Mouse (Mus musculus) kidney, embryonic 14.5 days (tissue): ENCODE measurements around the gene Morn5. TPM values are rescaled to one million over a fixed set of nuclear protein-coding genes. Genes with fewer than 3 reads are reported as not detected.

Experiments used
- ATAC-seq: fragments of 200-750 bp; cut with Nextera tagmentation; 2 replicates; pipeline ENCODE4 v1.8.0; 2017; ENCODE audit warnings: moderate number of reproducible peaks, mild to moderate bottlenecking, moderate TSS enrichment, moderate library complexity; ENCODE audit not compliant: low FRiP score, low TSS enrichment
- H3K27ac ChIP-seq: fragments of 300-500 bp; sonication (generic); 2 replicates; pipeline ENCODE4 v1.5.1; 2014; ENCODE audit warnings: low read depth, mild to moderate bottlenecking, low read length, moderate library complexity, mixed read lengths
- H3K27me3 ChIP-seq: fragments of 300-500 bp; sonication (generic); 2 replicates; pipeline ENCODE4 v1.6.1; 2014; ENCODE audit warnings: mild to moderate bottlenecking, low read length; ENCODE audit not compliant: control insufficient read depth, insufficient read depth
- H3K36me3 ChIP-seq: fragments of 300-500 bp; sonication (generic); 2 replicates; pipeline ENCODE4 v1.6.1; 2014; ENCODE audit warnings: low read length, mixed read lengths; ENCODE audit not compliant: control insufficient read depth, insufficient read depth
- H3K4me1 ChIP-seq: fragments of 300-500 bp; sonication (generic); 2 replicates; pipeline ENCODE4 v1.6.1; 2014; ENCODE audit warnings: low read length, mixed read lengths; ENCODE audit not compliant: control insufficient read depth, insufficient read depth
- H3K4me2 ChIP-seq: fragments of 300-500 bp; sonication (generic); replicated peaks from 2 replicates; pipeline ENCODE4 v1.6.1; 2014; ENCODE audit warnings: low read depth, mild to moderate bottlenecking, low read length
- H3K4me3 ChIP-seq: fragments of 300-500 bp; sonication (generic); 2 replicates; pipeline ENCODE4 v1.5.1; 2014; ENCODE audit warnings: mild to moderate bottlenecking, low read length
- H3K9ac ChIP-seq: fragments of 300-500 bp; sonication (generic); 2 replicates; pipeline ENCODE4 v1.6.1; 2014; ENCODE audit warnings: low read depth, mild to moderate bottlenecking, low read length, moderate library complexity
- H3K9me3 ChIP-seq: fragments of 300-500 bp; sonication (generic); 2 replicates; pipeline ENCODE4 v1.6.1; 2016; ENCODE audit warnings: low read length; ENCODE audit not compliant: control insufficient read depth
- WGBS: fragments of 180-500 bp; shearing (Covaris S2); extraction: QIAGEN DNeasy Blood & Tissue Kit; methylation state at CpG from one replicate; pipeline ENCODE4 v1.1.7; 2014; 5-methylcytosine and 5-hydroxymethylcytosine counted together
- polyA plus RNA-seq: library from polyadenylated mRNA; unstranded; fragments of >200 nt; fragmentation: Nextera tagmentation; extraction: Ambion mirVana; gene quantifications from 2 replicates; pipeline ENCODE4 v1.2.1, GENCODE M21; 2014

The Morn5 gene
- 0.87 TPM in 1 of 2 replicates, not detected in the other for polyA plus RNA-seq

GRCm38 (mm10) chr2:36048748-36049566 is at the start of gene Morn5, which contains the start of gene Ndufa8:
Gene Morn5, plus strand, starts transcription at chr2:36049458.
Gene Ndufa8, minus strand, starts transcription at chr2:36049406.
- Histone ChIP-seq H3K9me3 (no peaks in the 10 kb centered on the region), H3K27me3 (no peaks in the 10 kb centered on the region), H3K9ac (peak within 1 kb of the TSS; percentile 85), H3K36me3 (peaks cover 6% of the 10 kb centered on the region), H3K4me3 (peak within 1 kb of the TSS; percentile 89), H3K27ac (peak within 1 kb of the TSS; percentile 24; the same call in 1 of the 2 replicates), H3K4me2 (peak within 1 kb of the TSS; percentile 74), H3K4me1 (peaks cover 8% of the 10 kb centered on the region)
- WGBS, result under 1% methylated on average over 44 of the region's 44 CpGs
- peak; percentile 98 for ATAC-seq

GRCm38 (mm10) chr2:36000390-36000789 is 48.9 kb upstream of the Morn5 start:
- ATAC-seq, result no peak
- H3K4me3 ChIP-seq, result no peak overlapping the region
- no peaks in the 10 kb centered on the region for H3K9me3 ChIP-seq
- H3K36me3 ChIP-seq, result no peaks in the 10 kb centered on the region
- no peak overlapping the region for H3K27ac ChIP-seq
- H3K4me1 ChIP-seq, result no peaks in the 10 kb centered on the region
- no peak overlapping the region for H3K4me2 ChIP-seq
- 68% methylated on average over 1 of the region's 1 CpGs for WGBS
- no peaks in the 10 kb centered on the region for H3K27me3 ChIP-seq
- H3K9ac ChIP-seq, result no peak overlapping the region

- H3K27ac ChIP-seq, result no peak overlapping the region
- no peaks in the 10 kb centered on the region for H3K9me3 ChIP-seq
- no peaks in the 10 kb centered on the region for H3K4me1 ChIP-seq
- no peaks in the 10 kb centered on the region for H3K27me3 ChIP-seq
- no peak for ATAC-seq
- H3K9ac ChIP-seq, result no peak overlapping the region
- no peak overlapping the region for H3K4me3 ChIP-seq
- 41% methylated on average over 6 of the region's 6 CpGs for WGBS
- H3K4me2 ChIP-seq, result no peak overlapping the region
- no peaks in the 10 kb centered on the region for H3K36me3 ChIP-seq
Measured at GRCm38 (mm10) chr2:36002188-36002587, 47.1 kb upstream of the Morn5 start.

- 20% methylated on average over 1 of the region's 1 CpGs for WGBS
- no peak overlapping the region for H3K9ac ChIP-seq
Measured at GRCm38 (mm10) chr2:36008071-36008470, 41.2 kb upstream of the Morn5 start.

GRCm38 (mm10) chr2:36009386-36009785 is 39.9 kb upstream of the Morn5 start:
- H3K9me3 ChIP-seq, result no peaks in the 10 kb centered on the region
- H3K36me3 ChIP-seq, result no peaks in the 10 kb centered on the region
- H3K27me3 ChIP-seq, result peaks cover 16% of the 10 kb centered on the region
- no peak overlapping the region for H3K4me2 ChIP-seq
- 0 out of 2 replicates have a peak, but pooled peaks cover 5% of the 10 kb centered on the region for H3K4me1 ChIP-seq
- ATAC-seq, result no peak
- WGBS, result 24% methylated on average over 4 of the region's 4 CpGs
- no peak overlapping the region for H3K27ac ChIP-seq
- H3K4me3 ChIP-seq, result no peak overlapping the region
- H3K9ac ChIP-seq, result no peak overlapping the region

More at GRCm38 (mm10) chr2:36008071-36008470, 41.2 kb upstream of the Morn5 start:
- H3K4me1 ChIP-seq, result 0 out of 2 replicates have a peak, but pooled peaks cover 5% of the 10 kb centered on the region
- no peak overlapping the region for H3K4me2 ChIP-seq
- no peak for ATAC-seq
- no peak overlapping the region for H3K27ac ChIP-seq
- peaks cover 16% of the 10 kb centered on the region for H3K27me3 ChIP-seq
- H3K4me3 ChIP-seq, result no peak overlapping the region
- no peaks in the 10 kb centered on the region for H3K9me3 ChIP-seq
- no peaks in the 10 kb centered on the region for H3K36me3 ChIP-seq

GRCm38 (mm10) chr2:36010579-36010978 is 38.7 kb upstream of the Morn5 start:
- Histone ChIP-seq H3K9ac (no peak overlapping the region), H3K4me3 (no peak overlapping the region), H3K36me3 (no peaks in the 10 kb centered on the region), H3K9me3 (no peaks in the 10 kb centered on the region), H3K4me2 (no peak overlapping the region), H3K27ac (no peak overlapping the region), H3K27me3 (peaks cover 16% of the 10 kb centered on the region), H3K4me1 (0 out of 2 replicates have a peak, but pooled peaks cover 5% of the 10 kb centered on the region)
- ATAC-seq, result no peak
- 45% methylated on average over 8 of the region's 8 CpGs for WGBS

GRCm38 (mm10) chr2:36011331-36011825 is 37.9 kb upstream of the Morn5 start:
- ATAC-seq, result no peak
- Histone ChIP-seq H3K27ac (no peak overlapping the region), H3K9me3 (no peaks in the 10 kb centered on the region), H3K9ac (peak overlapping the region; percentile 54), H3K36me3 (no peaks in the 10 kb centered on the region), H3K4me3 (peak overlapping the region; percentile 42), H3K4me1 (0 out of 2 replicates have a peak, but pooled peaks cover 5% of the 10 kb centered on the region), H3K4me2 (peak overlapping the region; percentile 62), H3K27me3 (peaks cover 16% of the 10 kb centered on the region)
- under 1% methylated on average over 44 of the region's 44 CpGs for WGBS

GRCm38 (mm10) chr2:36013010-36013409 is 36.2 kb upstream of the Morn5 start:
- 48% methylated on average over 12 of the region's 12 CpGs for WGBS
- Histone ChIP-seq H3K27me3 (peaks cover 16% of the 10 kb centered on the region), H3K4me2 (no peak overlapping the region), H3K36me3 (no peaks in the 10 kb centered on the region), H3K4me3 (no peak overlapping the region), H3K27ac (no peak overlapping the region), H3K4me1 (0 out of 2 replicates have a peak, but pooled peaks cover 5% of the 10 kb centered on the region), H3K9me3 (no peaks in the 10 kb centered on the region), H3K9ac (no peak overlapping the region)
- no peak for ATAC-seq
